Mouse (Mus musculus) embryonic facial prominence, embryonic 12.5 days (tissue): ENCODE results near the gene Batf. TPM values are rescaled to one million over a fixed set of nuclear protein-coding genes. Genes with fewer than 3 reads are reported as not detected.

ENCODE experiments used
- ATAC-seq: fragments of 200-750 bp; cut with Nextera tagmentation; 2 replicates; pipeline ENCODE4 v1.8.0; 2017; ENCODE audit not compliant: insufficient number of reproducible peaks, insufficient read depth, low FRiP score, low TSS enrichment
- H3K27ac ChIP-seq: fragments of 300-500 bp; sonication (generic); 2 replicates; pipeline ENCODE4 v1.5.1; 2016; ENCODE audit warnings: mild to moderate bottlenecking
- H3K27me3 ChIP-seq: fragments of 300-500 bp; sonication (generic); 2 replicates; pipeline ENCODE4 v1.6.1; 2016; ENCODE audit warnings: mild to moderate bottlenecking, moderate library complexity
- H3K36me3 ChIP-seq: fragments of 300-500 bp; sonication (generic); 2 replicates; pipeline ENCODE4 v1.6.1; 2016; ENCODE audit warnings: mild to moderate bottlenecking
- H3K4me1 ChIP-seq: fragments of 300-500 bp; sonication (generic); 2 replicates; pipeline ENCODE4 v1.6.1; 2016
- H3K4me2 ChIP-seq: fragments of 300-500 bp; sonication (generic); replicated peaks from 2 replicates; pipeline ENCODE4 v1.6.1; 2016; ENCODE audit warnings: mild to moderate bottlenecking, moderate library complexity
- H3K4me3 ChIP-seq: fragments of 300-500 bp; sonication (generic); 2 replicates; pipeline ENCODE4 v1.5.1; 2016; ENCODE audit warnings: mild to moderate bottlenecking
- H3K9ac ChIP-seq: fragments of 300-500 bp; sonication (generic); 2 replicates; pipeline ENCODE4 v1.6.1; 2016; ENCODE audit warnings: mild to moderate bottlenecking, moderate library complexity
- H3K9me3 ChIP-seq: fragments of 300-500 bp; sonication (generic); 2 replicates; pipeline ENCODE4 v1.6.1; 2016; ENCODE audit warnings: mild to moderate bottlenecking, moderate library complexity
- WGBS: fragments of 180-500 bp; shearing (Covaris S2); methylation state at CpG from one replicate; pipeline ENCODE4 v1.1.7; 2016; 5-methylcytosine and 5-hydroxymethylcytosine counted together
- polyA plus RNA-seq: library from polyadenylated mRNA; unstranded; fragments of >200 nt; fragmentation: Nextera tagmentation; extraction: Ambion mirVana; gene quantifications from 2 replicates; pipeline ENCODE4 v1.2.1, GENCODE M21; 2016

The Batf gene
- polyA plus RNA-seq, 1 experiment from 2014 or later = 4.7 TPM

DNA sequence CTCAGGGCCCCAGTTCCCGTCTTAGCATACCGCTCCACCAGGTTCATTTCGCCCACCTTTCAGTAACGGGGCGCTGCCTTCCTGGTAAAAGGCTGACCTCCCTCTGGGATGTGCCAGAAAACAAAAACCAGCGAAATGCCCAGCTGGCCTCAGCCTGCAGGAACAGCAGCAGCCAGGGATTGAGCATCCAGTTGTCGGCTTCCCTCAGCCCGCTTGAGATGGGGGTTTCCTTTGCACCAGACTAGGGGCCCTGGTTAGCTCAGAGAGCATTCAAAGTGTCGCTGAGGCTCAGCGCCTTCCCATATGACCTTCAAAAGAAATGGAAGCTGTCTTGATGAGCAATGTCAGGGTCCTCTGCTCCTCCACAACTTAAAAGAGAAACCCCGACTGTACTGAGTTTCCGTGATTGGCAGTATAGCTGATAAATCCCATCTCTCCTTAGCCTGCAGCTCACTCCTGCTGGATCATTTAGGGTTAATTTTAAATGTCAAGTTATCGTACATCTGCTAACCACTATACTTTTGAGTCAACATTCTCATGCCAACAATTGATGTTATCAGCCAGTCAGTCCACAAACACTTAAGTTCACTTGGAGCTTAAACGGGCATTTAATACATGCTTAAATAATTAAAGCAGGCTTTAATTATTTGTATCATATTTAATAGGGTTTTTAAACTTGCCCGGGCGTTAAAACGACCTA, 19.5 kb downstream of the Batf start:
- ATAC-seq = no peak
- Histone ChIP-seq H3K36me3 (no peaks in the 10 kb centered on the region), H3K9me3 (no peaks in the 10 kb centered on the region), H3K4me2 (peak overlapping the region; percentile 60), H3K27ac (no peak overlapping the region), H3K4me3 (peak overlapping the region; percentile 28), H3K4me1 (peaks cover 20% of the 10 kb centered on the region; the same call in 1 of the 2 replicates), H3K27me3 (no peaks in the 10 kb centered on the region), H3K9ac (peak overlapping the region; percentile 43)
- 16% methylated on average over 17 of the region's 17 CpGs for WGBS

DNA sequence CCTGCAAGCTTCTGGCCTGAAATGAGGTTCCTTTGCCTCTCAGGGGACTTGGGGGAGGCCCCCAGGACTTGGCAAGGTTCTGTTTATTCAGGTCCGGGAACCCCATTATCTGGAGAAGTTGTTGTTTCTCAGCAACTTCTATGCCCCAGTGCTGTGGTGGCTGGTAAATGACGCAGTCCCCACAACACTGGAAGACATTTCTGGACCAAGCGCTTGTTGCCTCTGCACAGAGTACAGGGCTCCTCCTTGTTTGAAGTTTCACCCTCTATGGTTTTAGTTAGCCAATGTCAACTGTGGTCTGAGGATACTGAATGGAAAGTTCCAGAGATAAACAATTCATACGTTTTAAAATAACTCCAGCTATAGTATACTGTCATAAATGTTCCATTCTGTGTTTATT, 20.4 kb downstream of the Batf start:
- peaks cover 20% of the 10 kb centered on the region; the same call in 1 of the 2 replicates for H3K4me1 ChIP-seq
- H3K9ac ChIP-seq = no peak overlapping the region
- H3K4me2 ChIP-seq = no peak overlapping the region
- no peaks in the 10 kb centered on the region for H3K9me3 ChIP-seq
- no peak for ATAC-seq
- H3K27ac ChIP-seq = no peak overlapping the region
- H3K27me3 ChIP-seq = no peaks in the 10 kb centered on the region
- H3K4me3 ChIP-seq = no peak overlapping the region
- H3K36me3 ChIP-seq = no peaks in the 10 kb centered on the region
- 74% methylated on average over 4 of the region's 4 CpGs for WGBS

DNA sequence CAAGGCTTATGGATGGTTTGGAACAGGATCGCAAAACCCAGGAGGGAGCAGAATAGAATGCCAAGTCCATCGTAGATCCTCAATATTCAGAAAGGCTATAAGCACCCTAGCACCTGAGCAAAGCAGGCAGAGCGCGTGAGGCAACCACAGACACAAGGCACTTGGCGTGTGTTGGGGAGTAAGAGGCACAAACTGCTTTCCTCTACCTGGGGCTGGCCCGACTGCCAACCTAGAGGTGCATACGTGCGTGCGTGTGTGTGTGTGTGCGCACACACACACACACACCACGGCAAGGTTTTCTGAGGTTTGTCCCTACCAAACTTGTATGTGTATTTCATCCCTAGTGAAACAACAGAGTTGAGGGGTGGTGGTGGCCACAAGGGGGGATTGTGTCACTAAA, 20.9 kb downstream of the Batf start:
- Histone ChIP-seq H3K36me3 (no peaks in the 10 kb centered on the region), H3K27me3 (no peaks in the 10 kb centered on the region), H3K4me2 (no peak overlapping the region), H3K27ac (no peak overlapping the region), H3K9ac (no peak overlapping the region), H3K4me1 (peaks cover 20% of the 10 kb centered on the region; the same call in 1 of the 2 replicates), H3K9me3 (no peaks in the 10 kb centered on the region), H3K4me3 (no peak overlapping the region)
- no peak for ATAC-seq
- 88% methylated on average over 11 of the region's 11 CpGs for WGBS

DNA sequence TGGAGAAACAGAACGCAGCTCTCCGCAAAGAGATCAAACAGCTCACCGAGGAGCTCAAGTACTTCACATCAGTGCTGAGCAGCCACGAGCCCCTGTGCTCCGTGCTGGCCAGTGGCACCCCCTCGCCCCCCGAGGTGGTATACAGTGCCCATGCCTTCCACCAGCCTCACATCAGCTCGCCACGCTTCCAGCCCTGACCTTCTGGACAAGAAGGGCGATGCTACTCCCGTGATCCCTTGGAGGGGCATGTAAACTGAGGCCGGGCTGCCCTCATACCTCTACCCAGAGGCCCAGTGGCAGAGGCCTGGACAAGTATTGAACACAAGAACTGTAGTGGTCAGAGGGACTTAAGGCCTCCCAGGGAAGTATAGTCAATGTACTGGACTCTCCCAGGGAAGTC, 22.1 kb downstream of the Batf start:
- Histone ChIP-seq H3K27me3 (no peaks in the 10 kb centered on the region), H3K27ac (no peak overlapping the region), H3K4me3 (no peak overlapping the region), H3K4me1 (peaks cover 20% of the 10 kb centered on the region; the same call in 1 of the 2 replicates), H3K9ac (no peak overlapping the region), H3K4me2 (no peak overlapping the region), H3K36me3 (no peaks in the 10 kb centered on the region), H3K9me3 (no peaks in the 10 kb centered on the region)
- ATAC-seq = no peak
- WGBS = 80% methylated on average over 12 of the region's 12 CpGs

DNA sequence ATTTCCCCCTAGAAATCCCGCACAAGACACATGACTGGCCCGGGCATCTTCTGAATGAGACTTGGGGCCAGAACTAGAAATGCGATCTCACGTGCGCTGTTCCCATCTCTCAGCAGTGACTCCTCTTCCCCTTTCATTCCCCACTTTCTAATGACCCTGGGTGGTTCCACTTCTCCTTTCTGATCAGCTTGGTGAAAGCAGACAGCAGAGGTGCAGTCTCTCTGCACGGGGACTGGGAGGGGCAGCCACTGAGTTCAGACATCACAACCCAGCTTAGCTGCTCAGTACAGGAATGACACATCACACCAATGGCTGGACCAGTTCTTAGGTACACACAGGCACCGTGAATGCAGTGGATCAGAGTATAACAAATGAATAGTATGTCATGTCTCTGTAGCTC, 24.2 kb downstream of the Batf start:
- Histone ChIP-seq H3K4me2 (no peak overlapping the region), H3K27me3 (no peaks in the 10 kb centered on the region), H3K4me1 (peaks cover 11% of the 10 kb centered on the region; the same call in 1 of the 2 replicates), H3K36me3 (no peaks in the 10 kb centered on the region), H3K4me3 (no peak overlapping the region), H3K27ac (no peak overlapping the region), H3K9me3 (no peaks in the 10 kb centered on the region), H3K9ac (no peak overlapping the region)
- ATAC-seq = no peak
- WGBS = 76% methylated on average over 7 of the region's 7 CpGs

DNA sequence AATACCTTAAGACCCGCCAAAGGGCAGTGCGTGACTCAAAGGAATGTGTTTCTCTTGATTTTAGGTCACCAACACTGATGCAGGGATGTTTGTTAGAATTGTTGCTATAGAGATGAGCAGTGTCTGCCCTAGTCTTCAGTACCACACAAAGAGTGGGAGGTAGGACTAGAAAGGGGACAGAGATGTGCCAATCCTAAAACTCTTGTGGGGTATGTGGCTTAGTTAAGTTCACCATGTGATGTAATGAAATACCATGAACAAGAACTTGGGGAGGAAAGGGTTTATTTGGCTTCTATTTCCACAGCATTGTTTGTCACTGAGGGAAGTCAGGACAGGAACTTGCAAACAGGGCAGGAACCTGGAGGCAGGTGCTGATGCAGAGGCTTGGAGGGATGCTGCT, 26.1 kb downstream of the Batf start:
- Histone ChIP-seq H3K4me2 (no peak overlapping the region), H3K27me3 (no peaks in the 10 kb centered on the region), H3K4me1 (no peaks in the 10 kb centered on the region), H3K9ac (no peak overlapping the region), H3K9me3 (no peaks in the 10 kb centered on the region), H3K36me3 (no peaks in the 10 kb centered on the region), H3K4me3 (no peak overlapping the region), H3K27ac (no peak overlapping the region)
- WGBS = 74% methylated on average over 2 of the region's 2 CpGs
- no peak for ATAC-seq

DNA sequence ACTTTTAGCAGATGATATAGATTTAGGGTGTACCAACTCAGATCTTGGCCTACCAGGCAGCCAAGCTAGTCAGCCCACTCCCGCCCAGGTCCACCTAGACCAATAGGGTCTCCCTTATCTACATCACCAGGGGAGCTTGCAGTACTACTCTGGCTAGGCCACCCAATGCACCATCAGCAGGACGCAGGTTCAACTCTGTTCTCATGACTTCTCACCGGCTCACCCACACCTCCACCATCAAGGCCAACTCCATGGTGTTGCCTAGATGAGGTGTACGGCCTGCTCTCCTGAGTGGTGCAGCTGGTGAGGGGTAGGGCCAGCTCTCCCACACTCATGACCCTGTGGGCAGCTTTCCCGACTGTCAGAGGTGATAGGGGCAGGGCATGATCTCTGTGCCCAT, 27.7 kb downstream of the Batf start:
- no peak overlapping the region for H3K9ac ChIP-seq
- ATAC-seq = no peak
- H3K36me3 ChIP-seq = no peaks in the 10 kb centered on the region
- no peaks in the 10 kb centered on the region for H3K4me1 ChIP-seq
- no peaks in the 10 kb centered on the region for H3K9me3 ChIP-seq
- no peak overlapping the region for H3K4me3 ChIP-seq
- 93% methylated on average over 5 of the region's 5 CpGs for WGBS
- no peaks in the 10 kb centered on the region for H3K27me3 ChIP-seq
- H3K27ac ChIP-seq = no peak overlapping the region
- no peak overlapping the region for H3K4me2 ChIP-seq

DNA sequence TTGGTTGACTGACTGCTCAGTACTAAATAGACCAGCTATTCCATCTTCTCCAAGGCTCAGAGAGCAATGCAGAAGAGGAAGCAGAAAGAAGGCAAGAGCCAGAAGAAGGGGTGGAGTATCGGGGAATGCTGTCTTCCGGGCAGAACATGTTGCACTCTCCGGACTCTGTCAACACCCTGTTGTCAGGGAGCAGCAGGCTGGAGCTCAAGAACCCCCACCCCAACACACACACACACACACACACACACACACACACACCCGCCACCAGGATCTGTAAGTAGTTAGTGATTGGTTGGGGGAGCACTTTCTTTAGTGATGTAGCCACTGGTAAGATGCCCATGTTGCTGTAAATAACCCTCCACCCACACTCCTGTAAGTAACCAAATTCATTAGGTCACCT, 38.8 kb downstream of the Batf start:
- Histone ChIP-seq H3K4me3 (no peak overlapping the region), H3K4me1 (no peaks in the 10 kb centered on the region), H3K4me2 (no peak overlapping the region), H3K27ac (no peak overlapping the region), H3K9me3 (no peaks in the 10 kb centered on the region), H3K27me3 (no peaks in the 10 kb centered on the region), H3K36me3 (no peaks in the 10 kb centered on the region), H3K9ac (no peak overlapping the region)
- 76% methylated on average over 4 of the region's 4 CpGs for WGBS
- ATAC-seq = no peak

DNA sequence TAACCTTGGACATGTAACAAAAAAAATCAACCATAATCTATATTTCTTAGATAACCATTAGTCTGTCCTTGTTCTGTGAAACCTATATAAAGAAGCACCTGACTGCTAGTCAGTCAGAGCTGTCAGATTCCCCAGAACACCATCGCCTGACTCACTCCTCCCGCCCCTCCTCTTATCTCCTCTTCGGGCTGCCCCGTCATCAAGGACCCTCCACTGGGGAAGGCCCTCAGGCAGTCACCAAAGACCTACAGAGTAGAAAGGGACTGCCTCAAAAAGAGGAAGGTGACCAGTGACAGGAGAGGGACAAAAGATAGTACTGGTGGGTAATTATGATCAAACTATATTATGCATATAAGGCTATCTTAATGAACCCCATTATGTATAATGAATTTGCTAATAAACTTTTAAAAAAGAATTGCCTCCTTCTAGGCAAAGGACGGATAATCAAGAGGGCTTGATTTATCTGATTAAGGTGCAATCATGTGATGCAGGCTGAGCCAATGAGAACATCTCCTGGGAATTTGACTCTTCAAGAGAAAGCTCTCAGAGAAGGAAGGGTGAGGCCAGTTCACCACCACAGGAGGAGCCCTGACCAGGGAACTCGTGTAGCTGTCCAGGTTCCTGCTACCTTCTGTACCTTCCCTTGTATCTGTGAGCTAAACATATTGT, 40.4 kb downstream of the Batf start:
- ATAC-seq = no peak
- 60% methylated on average over 6 of the region's 6 CpGs for WGBS
- Histone ChIP-seq H3K4me1 (no peaks in the 10 kb centered on the region), H3K27me3 (no peaks in the 10 kb centered on the region), H3K4me3 (no peak overlapping the region), H3K4me2 (no peak overlapping the region), H3K27ac (no peak overlapping the region), H3K36me3 (no peaks in the 10 kb centered on the region), H3K9ac (no peak overlapping the region), H3K9me3 (no peaks in the 10 kb centered on the region)

DNA sequence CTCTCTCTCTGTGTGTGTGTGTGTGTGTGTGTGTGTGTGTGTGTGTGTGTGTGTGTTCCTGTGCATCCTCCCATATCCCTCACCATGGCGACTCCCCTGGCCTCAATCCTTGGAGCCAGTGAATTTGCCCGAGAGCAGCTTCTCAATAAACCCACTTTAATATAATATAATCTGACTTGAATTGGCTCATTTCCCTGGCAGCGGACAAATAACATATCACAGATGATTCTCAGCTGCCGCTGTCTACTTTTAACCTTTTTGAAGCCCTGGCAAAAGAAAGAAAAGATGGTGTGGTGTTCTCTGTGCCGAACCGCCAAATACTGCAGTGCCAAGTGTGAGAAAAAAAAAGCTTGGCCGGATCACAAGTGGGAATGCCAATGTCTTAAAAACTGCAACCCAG, 41.7 kb downstream of the Batf start:
- H3K4me3 ChIP-seq = no peak overlapping the region
- no peak overlapping the region for H3K9ac ChIP-seq
- H3K4me1 ChIP-seq = no peaks in the 10 kb centered on the region
- H3K36me3 ChIP-seq = no peaks in the 10 kb centered on the region
- H3K4me2 ChIP-seq = no peak overlapping the region
- no peaks in the 10 kb centered on the region for H3K27me3 ChIP-seq
- H3K27ac ChIP-seq = no peak overlapping the region
- WGBS = 81% methylated on average over 7 of the region's 7 CpGs
- ATAC-seq = no peak
- H3K9me3 ChIP-seq = no peaks in the 10 kb centered on the region

DNA sequence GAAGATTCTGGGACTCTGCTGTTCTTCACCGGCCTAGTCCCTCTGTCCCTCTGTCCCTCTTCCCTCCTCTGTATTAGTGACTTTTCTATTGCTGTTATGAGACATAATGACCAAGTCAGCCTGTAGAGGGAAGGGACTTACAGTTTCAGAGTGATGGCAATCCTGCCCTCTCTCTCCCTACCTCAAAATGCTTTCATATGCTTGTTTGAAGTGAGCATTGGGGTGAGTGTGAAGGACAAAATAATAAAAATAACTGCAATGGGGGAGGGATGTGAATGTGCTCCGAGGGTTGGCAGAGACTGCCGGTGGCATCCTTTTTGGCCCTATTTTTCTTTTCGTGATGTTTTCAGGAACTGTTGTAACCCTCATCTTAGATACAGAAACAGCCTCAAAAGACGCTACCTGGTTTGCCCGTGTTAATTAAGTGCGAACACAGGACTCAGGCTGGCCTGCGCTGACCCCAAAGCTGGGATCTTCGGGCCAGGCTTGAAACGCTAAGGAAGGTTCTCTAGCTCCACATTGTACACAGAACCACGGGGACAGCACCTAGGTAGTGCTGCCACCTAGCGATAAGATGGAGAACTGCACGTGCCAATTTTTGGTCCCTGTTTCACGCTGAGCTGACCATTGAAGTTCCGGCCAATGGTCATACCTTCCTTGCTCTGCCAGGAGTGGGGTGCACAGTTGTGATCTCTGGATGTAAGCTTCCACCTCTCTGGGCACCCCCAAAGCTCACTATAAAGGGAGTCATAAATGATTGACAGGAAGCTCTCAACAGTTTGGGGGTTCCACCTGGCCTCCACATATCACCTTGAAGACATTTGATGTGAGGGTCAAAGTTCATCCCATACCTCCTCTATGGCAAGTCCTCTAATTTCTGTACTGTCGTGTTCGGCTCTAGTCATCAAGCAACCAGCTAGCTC, 42.8 kb downstream of the Batf start:
- 0 out of 2 replicates have a peak, but pooled peaks have one; percentile 22 for ATAC-seq
- Histone ChIP-seq H3K36me3 (no peaks in the 10 kb centered on the region), H3K4me2 (no peak overlapping the region), H3K9me3 (no peaks in the 10 kb centered on the region), H3K27ac (no peak overlapping the region), H3K27me3 (no peaks in the 10 kb centered on the region), H3K9ac (no peak overlapping the region), H3K4me3 (no peak overlapping the region), H3K4me1 (no peaks in the 10 kb centered on the region)
- 37% methylated on average over 17 of the region's 17 CpGs for WGBS

DNA sequence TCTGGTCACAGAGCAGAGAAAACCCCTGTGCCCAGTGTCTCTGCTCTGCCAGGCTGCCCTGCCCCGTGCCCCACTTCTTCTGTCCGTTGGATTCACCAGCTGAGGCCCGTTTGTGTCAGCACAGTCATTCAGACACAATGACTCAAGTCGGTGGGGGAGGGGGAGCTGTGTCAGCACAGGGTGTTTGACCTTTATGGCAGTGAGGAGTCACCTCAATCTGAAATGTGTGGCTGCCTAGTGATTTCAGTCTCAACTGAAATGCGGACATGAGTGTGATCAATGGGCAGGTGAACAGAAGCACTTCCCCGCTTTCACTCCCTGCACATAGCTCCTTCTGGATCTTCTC, 43.4 kb downstream of the Batf start:
- Histone ChIP-seq H3K4me1 (no peaks in the 10 kb centered on the region), H3K4me2 (no peak overlapping the region), H3K27ac (no peak overlapping the region), H3K27me3 (no peaks in the 10 kb centered on the region), H3K36me3 (no peaks in the 10 kb centered on the region), H3K4me3 (no peak overlapping the region), H3K9me3 (no peaks in the 10 kb centered on the region), H3K9ac (no peak overlapping the region)
- WGBS = 71% methylated on average over 6 of the region's 6 CpGs
- ATAC-seq = no peak
